Mouse (Mus musculus) lung, postnatal 0 days (tissue): ENCODE measurements around the gene Ptrh2. TPM values are rescaled to one million over a fixed set of nuclear protein-coding genes. Genes with fewer than 3 reads are reported as not detected.
A peak's percentile ranks its signal among the peaks of the same experiment; 100 is the strongest.

ENCODE experiments used
- ATAC-seq: fragments of 200-750 bp; cut with Nextera tagmentation; 2 replicates; pipeline ENCODE4 v1.8.0; 2017; ENCODE audit warnings: moderate library complexity
- DNase-seq: peaks from one replicate; pipeline ENCODE4 v3.0.0-alpha.2; 2016; ENCODE audit warnings: low spot score
- H3K27ac ChIP-seq: fragments of 300-500 bp; sonication (generic); 2 replicates; pipeline ENCODE4 v1.5.1; 2014; ENCODE audit warnings: antibody characterized with exemption, mild to moderate bottlenecking, low read length, mixed read lengths
- H3K27me3 ChIP-seq: fragments of 300-500 bp; sonication (generic); replicated peaks from 2 replicates; pipeline ENCODE4 v1.6.1; 2014; ENCODE audit warnings: low read length, mixed read lengths; ENCODE audit not compliant: insufficient read depth
- H3K36me3 ChIP-seq: fragments of 300-500 bp; sonication (generic); 2 replicates; pipeline ENCODE4 v1.6.1; 2014; ENCODE audit warnings: low read length, mixed read lengths; ENCODE audit not compliant: insufficient read depth
- H3K4me1 ChIP-seq: fragments of 300-500 bp; sonication (generic); 2 replicates; pipeline ENCODE4 v1.6.1; 2014; ENCODE audit warnings: antibody characterized with exemption, low read depth, low read length, mixed read lengths; ENCODE audit not compliant: insufficient read depth
- H3K4me2 ChIP-seq: fragments of 300-500 bp; sonication (generic); replicated peaks from 2 replicates; pipeline ENCODE4 v1.6.1; 2014; ENCODE audit warnings: low read depth, mild to moderate bottlenecking, low read length, moderate library complexity, mixed read lengths
- H3K4me3 ChIP-seq: fragments of 300-500 bp; sonication (generic); 2 replicates; pipeline ENCODE4 v1.5.1; 2014; ENCODE audit warnings: low read depth, low read length
- H3K9ac ChIP-seq: fragments of 300-500 bp; sonication (generic); replicated peaks from 2 replicates; pipeline ENCODE4 v1.6.1; 2014; ENCODE audit warnings: low read depth, mild to moderate bottlenecking
- H3K9me3 ChIP-seq: fragments of 300-500 bp; sonication (generic); 2 replicates; pipeline ENCODE4 v1.6.1; 2016; ENCODE audit warnings: low read length, mixed read lengths
- CTCF ChIP-seq: IDR thresholded peaks from 2 replicates; pipeline ENCODE4 v1.5.1; 2016; ENCODE audit warnings: antibody characterized with exemption, mild to moderate bottlenecking
- EP300 ChIP-seq: IDR thresholded peaks from 2 replicates; pipeline ENCODE4 v1.6.1; 2016; ENCODE audit warnings: antibody characterized with exemption, mild to moderate bottlenecking, control low read depth
- WGBS: fragments of 180-500 bp; shearing (Covaris S2); extraction: QIAGEN DNeasy Blood & Tissue Kit; methylation state at CpG from one replicate; pipeline ENCODE4 v1.1.7; 2014; 5-methylcytosine and 5-hydroxymethylcytosine counted together
- polyA plus RNA-seq: library from polyadenylated mRNA; unstranded; fragments of >200 nt; fragmentation: Nextera tagmentation; extraction: Ambion mirVana; gene quantifications from 2 replicates; pipeline ENCODE4 v1.2.1, GENCODE M21; 2015

Gene Ptrh2
- polyA plus RNA-seq, 1 experiment from 2014 or later: 11.7 TPM

- Histone ChIP-seq H3K4me3 (no peak overlapping the region), H3K27ac (no peak overlapping the region), H3K4me2 (no peak overlapping the region), H3K36me3 (peaks cover 26% of the 10 kb centered on the region), H3K9ac (no peak overlapping the region), H3K27me3 (no peaks in the 10 kb centered on the region), H3K9me3 (no peaks in the 10 kb centered on the region), H3K4me1 (no peaks in the 10 kb centered on the region)
- no peak for DNase-seq
- 89% methylated on average over 3 of the region's 3 CpGs for WGBS
- TF ChIP-seq EP300 (no peak), CTCF (no peak)
- no peak for ATAC-seq
Measured at GRCm38 (mm10) chr11:86691482-86691881, 7.7 kb downstream of the Ptrh2 start.

DNA sequence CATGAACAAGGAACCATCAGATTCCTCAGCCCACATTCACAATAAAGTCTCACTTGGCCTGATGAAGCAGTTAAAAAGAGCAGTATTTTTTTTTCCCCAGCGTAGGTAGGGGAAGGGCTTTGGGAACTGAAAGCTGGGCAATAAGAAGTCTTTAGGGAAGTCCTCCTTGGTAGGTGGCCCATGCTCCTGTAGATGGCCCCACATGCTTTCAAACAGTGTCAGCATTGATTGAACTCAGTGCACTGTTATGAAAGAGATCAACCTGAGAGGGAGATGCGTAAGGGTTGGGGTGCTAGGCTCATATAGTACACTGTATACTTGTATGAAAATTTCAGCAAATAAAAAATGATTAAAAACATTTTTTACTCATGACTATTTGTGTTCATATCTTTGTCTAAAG is 8.2 kb downstream of the Ptrh2 start:
- Histone ChIP-seq H3K9me3 (no peaks in the 10 kb centered on the region), H3K4me2 (no peak overlapping the region), H3K36me3 (peaks cover 31% of the 10 kb centered on the region), H3K4me3 (no peak overlapping the region), H3K4me1 (no peaks in the 10 kb centered on the region), H3K27me3 (no peaks in the 10 kb centered on the region), H3K27ac (no peak overlapping the region), H3K9ac (no peak overlapping the region)
- ATAC-seq (no peak), DNase-seq (no peak)
- TF ChIP-seq EP300: no peak
- TF ChIP-seq CTCF: no peak
- WGBS: 85% methylated on average over 2 of the region's 2 CpGs

- H3K4me3 ChIP-seq: no peak overlapping the region
- no peaks in the 10 kb centered on the region for H3K9me3 ChIP-seq
- H3K4me1 ChIP-seq: no peaks in the 10 kb centered on the region
- peaks cover 34% of the 10 kb centered on the region for H3K36me3 ChIP-seq
- H3K27me3 ChIP-seq: no peaks in the 10 kb centered on the region
- no peak overlapping the region for H3K9ac ChIP-seq
- no peak overlapping the region for H3K27ac ChIP-seq
- no peak for ATAC-seq
- no peak for TF ChIP-seq CTCF
- TF ChIP-seq EP300: no peak
- no peak for DNase-seq
- 95% methylated on average over 2 of the region's 2 CpGs for WGBS
- no peak overlapping the region for H3K4me2 ChIP-seq
Measured at GRCm38 (mm10) chr11:86692546-86692945, 8.8 kb downstream of the Ptrh2 start.

- no peak for TF ChIP-seq EP300
- no peak for TF ChIP-seq CTCF
- no peaks in the 10 kb centered on the region for H3K9me3 ChIP-seq
- DNase-seq (no peak), ATAC-seq (no peak)
- WGBS: 72% methylated on average over 4 of the region's 4 CpGs
- H3K27me3 ChIP-seq: no peaks in the 10 kb centered on the region
- peaks cover 32% of the 10 kb centered on the region for H3K36me3 ChIP-seq
- H3K4me3 ChIP-seq: no peak overlapping the region
- no peak overlapping the region for H3K9ac ChIP-seq
- H3K27ac ChIP-seq: no peak overlapping the region
- H3K4me1 ChIP-seq: no peaks in the 10 kb centered on the region
- no peak overlapping the region for H3K4me2 ChIP-seq
Measured at GRCm38 (mm10) chr11:86695461-86695860, 11.7 kb downstream of the Ptrh2 start.

DNA sequence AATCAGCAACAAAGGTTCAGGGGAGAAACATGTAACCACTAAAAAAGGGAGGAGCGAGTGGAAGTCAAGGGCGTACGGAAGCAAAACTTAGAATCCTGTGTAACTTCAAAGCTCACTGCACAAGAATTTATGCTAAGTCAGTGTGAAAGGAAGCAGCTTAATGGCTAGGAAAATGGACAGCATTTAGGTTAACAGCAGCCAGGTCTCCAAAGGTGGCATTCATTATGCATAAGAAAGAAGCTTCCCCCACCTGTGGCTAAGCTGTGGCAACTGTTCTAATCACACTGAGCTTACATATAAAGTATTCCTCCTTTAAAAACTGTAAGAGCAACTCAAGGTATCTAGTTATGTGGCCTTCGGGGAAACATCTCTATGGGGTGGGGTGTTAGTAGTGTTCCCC is 17.4 kb downstream of the Ptrh2 start:
- 97% methylated on average over 4 of the region's 4 CpGs for WGBS
- Histone ChIP-seq H3K27ac (no peak overlapping the region), H3K9me3 (no peaks in the 10 kb centered on the region), H3K4me1 (no peaks in the 10 kb centered on the region), H3K9ac (no peak overlapping the region), H3K4me2 (no peak overlapping the region), H3K36me3 (peaks cover 51% of the 10 kb centered on the region), H3K4me3 (no peak overlapping the region), H3K27me3 (no peaks in the 10 kb centered on the region)
- TF ChIP-seq CTCF (no peak), EP300 (no peak)
- DNase-seq (no peak), ATAC-seq (no peak)

GRCm38 (mm10) chr11:86714606-86715005 is 30.8 kb downstream of the Ptrh2 start:
- peaks cover 34% of the 10 kb centered on the region for H3K36me3 ChIP-seq
- no peak for TF ChIP-seq EP300
- no peak for TF ChIP-seq CTCF

More at GRCm38 (mm10) chr11:86714606-86715005, 30.8 kb downstream of the Ptrh2 start:
- Histone ChIP-seq H3K27ac (0 out of 2 replicates have a peak overlapping the region, but pooled peaks have one; percentile 26), H3K27me3 (no peaks in the 10 kb centered on the region), H3K4me3 (no peak overlapping the region), H3K9me3 (no peaks in the 10 kb centered on the region), H3K4me2 (no peak overlapping the region), H3K4me1 (no peaks in the 10 kb centered on the region), H3K9ac (no peak overlapping the region)
- no peak for ATAC-seq
- peak; percentile 15 for DNase-seq
